Mouse (Mus musculus) heart, postnatal 4 days (tissue): ENCODE measurements around the gene D430041D05Rik. TPM values are rescaled to one million over a fixed set of nuclear protein-coding genes. Genes with fewer than 3 reads are reported as not detected.
A peak's percentile ranks its signal among the peaks of the same experiment; 100 is the strongest.
"Not testable (repeated sequence)": the region's sequence is repeated elsewhere in the genome, so short reads cannot be mapped to it uniquely, and the experiment has no call there.

ENCODE experiments used
- DNase-seq: peaks from one replicate; pipeline ENCODE4 v3.0.0; 2021
- total RNA-seq, 2 experiments: library from RNA; stranded (reverse); gene quantifications; 2 replicates each; pipeline ENCODE4 v1.2.3; 2021

The D430041D05Rik gene
- total RNA-seq, 2 experiments from 2014 or later = 0.11 to 0.19 TPM

- DNase-seq = no peak
Observed at GRCm38 (mm10) chr2:104150608-104151397, 260.0 kb downstream of the D430041D05Rik start.

GRCm38 (mm10) chr2:104147910-104148561, 262.8 kb downstream of the D430041D05Rik start:
- DNase-seq = no peak

- peak; percentile 45 for DNase-seq
Observed at GRCm38 (mm10) chr2:104145983-104146382, 264.8 kb downstream of the D430041D05Rik start.

DNA sequence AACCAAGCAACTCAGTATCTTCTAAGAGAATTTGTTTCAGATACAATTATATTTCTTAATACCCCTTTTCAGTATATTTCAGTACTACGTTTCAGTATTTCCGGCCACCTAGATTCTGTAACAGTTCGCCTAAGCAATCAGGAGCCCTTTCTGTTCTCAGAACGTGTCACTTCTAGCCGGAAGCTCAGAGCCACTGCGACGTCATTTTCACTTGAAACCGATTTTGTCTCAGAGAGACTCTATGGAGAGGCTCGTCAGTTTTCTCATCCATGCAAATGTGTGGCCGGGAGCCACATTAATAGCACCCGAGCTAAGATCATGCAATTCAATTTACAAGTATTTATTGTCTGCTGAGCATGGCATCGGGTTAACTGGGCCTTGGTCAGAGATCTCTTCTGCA, 266.8 kb downstream of the D430041D05Rik start:
- no peak for DNase-seq

DNA sequence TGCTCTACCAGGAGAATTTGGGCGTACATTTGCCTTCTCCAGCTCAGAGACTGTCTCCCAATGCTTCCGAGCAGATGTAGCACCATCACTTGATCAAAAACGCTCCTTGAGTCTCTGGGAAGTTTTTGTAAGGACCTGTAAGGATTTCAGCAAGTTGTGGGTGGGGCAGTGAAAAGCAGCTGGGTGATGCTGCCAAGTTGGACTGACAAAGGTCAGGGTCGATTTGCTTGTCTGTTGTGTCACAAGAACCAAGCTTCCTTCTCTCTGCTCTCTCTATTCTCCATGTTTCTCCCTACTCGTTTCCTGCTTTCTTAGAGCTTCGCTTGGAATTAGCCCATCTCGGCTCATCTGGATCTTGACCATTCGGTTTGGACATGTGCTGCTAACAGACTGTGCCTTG, 268.7 kb downstream of the D430041D05Rik start:
- no peak for DNase-seq

DNA sequence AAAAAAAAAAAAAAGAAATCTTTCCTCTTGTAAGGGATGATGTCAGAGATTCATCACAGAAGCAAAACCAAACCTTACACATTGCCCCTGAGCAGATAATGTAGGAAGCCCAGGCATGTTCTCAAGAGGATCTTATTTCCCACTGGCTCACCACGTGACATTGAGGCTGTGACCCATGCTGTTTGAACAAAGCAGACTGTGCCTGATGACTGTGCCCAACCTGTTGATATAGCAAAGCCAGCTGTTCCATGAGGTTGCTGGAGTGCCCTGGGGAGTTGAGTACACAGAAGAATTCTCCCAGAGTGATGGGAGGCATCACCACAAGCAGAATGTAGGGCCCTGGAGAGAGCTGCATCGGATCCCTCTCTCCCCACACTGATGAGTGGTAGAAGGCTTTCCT, 274.9 kb downstream of the D430041D05Rik start:
- no peak for DNase-seq

DNA sequence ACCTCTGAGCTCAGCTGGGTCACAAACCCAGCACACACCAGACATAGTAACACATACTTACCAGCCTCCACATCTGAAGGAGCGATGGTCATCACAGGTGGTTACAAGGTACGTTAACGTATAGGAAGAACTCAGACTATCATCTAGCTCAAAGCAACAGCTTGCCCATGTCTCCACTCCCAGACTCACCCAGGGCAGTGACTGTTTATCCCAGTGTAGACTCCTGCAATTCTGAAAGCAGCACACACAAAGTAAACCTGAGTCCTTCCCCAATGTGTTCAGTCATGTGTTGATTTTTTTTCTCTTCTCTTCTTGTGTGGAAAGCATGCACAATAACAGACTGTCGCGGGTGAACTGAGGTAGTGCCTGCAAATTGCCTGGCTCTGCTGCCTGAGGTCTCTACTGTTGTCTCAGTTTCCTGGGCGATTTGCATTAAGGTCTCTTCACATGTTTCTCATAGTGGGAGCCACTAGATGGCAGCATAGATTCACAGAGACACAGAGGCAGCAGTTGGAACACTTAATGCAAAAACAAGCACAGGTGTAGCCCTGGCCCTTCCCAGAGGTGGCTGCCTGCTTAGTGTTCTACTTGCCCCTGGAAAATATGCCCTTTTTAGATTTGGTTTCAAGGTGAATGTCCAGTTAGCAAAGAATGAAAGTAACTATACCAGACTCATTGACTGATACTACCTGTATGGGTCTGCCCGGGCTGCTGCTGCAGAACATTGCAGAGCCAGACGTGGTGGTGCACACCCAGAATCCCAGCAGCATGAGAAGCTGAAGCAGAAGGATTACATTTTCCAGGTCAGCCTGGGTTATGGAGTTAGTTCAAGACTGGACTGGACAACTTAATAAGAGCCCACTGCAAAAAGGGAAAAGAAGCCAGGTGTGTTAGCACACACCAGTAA, 276.4 kb downstream of the D430041D05Rik start:
- peak; percentile 72 for DNase-seq

DNA sequence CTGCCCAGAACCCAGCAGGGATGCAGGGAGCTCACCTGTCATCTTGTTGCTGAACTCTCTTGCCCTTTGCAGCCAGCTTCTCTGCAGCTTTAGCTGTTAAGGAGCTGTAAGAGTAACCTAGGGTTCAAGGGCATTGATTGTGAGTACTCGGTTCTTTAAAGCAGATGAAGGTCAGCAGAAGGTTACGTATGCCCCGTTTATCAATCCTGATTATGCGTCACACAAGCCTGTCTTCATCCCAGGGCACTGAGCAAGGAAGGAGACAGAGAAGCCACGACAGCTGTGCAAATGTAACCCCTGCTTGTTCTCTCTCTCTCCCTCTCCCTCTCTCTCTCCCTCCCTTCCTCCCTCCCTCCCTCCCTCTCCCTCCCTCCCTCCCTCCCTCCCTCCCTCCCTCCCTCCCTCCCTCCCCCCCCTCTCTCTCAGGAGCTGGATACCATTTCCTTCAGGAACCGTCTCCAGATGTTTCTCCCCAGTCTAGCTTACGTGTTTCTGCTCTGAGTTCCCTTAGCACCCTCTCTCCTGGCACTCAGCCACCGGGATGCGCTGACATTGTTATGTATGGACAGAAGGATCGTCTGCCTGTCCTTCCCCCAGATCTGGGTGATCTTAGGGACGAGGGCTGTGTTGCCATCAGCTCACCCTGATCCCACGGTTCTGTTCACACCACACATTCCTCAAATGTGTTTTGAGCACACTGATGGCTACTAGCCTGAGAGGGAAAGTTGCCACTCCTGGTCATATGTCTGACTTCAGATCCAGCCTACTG, 277.6 kb downstream of the D430041D05Rik start:
- DNase-seq = no peak

DNA sequence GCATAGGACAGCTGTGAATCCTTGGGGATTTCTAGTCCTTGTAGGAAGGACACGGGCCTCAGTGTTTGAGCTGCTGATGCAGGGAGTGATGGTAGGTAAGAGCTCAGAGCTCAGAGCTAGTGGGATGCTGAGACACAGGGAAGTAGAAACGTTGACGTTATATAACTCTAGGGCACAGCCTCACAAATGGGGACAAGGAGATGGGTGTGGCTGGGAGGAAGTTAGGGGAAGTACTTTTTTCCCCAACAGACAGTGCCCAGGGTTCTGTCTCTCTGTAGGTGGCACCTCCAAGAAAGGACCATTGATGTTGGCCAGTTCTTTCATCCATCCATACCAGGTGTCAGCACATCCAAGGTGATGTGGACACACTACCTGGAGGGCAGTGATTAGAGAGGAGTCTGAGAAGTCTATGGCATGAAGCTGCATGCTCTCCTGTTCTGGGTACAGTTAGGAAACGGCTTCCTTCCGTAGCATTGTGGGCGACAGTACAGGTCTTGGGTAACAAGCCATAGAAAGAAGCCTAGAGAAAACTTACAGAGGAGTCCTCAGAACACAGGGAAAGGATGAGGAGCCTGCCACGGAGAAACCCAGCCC, 278.4 kb downstream of the D430041D05Rik start:
- DNase-seq = no peak

- peak; percentile 74 for DNase-seq
Observed at GRCm38 (mm10) chr2:104130969-104131368, 279.8 kb downstream of the D430041D05Rik start.

DNA sequence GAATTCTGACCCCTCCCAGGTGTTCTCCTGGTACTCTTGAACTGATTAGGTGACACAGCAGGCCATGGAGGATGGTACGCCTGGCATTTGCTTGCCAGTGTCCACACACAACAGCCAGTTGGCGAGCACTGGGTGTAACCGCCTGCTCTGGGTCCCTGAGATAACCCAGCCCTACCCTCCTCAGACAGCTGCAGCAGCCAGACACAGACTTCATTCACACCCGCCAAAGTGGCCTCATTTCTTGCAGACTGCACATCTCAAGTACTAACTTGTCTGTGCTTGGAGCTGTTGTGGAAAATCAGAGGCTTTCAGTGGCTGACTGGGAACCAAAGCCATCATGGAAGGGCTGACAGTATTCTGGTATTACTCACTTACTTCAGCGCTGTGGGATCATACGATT, 280.6 kb downstream of the D430041D05Rik start:
- DNase-seq = no peak

GRCm38 (mm10) chr2:104128803-104129531, 281.8 kb downstream of the D430041D05Rik start:
- DNase-seq = no peak

- no peak for DNase-seq
Observed at GRCm38 (mm10) chr2:104124071-104124470, 286.7 kb downstream of the D430041D05Rik start.

GRCm38 (mm10) chr2:104123540-104123939, 287.3 kb downstream of the D430041D05Rik start:
- no peak for DNase-seq

GRCm38 (mm10) chr2:104122505-104123378, 288.1 kb downstream of the D430041D05Rik start, which contains the start of gene A930018P22Rik:
TSS of gene A930018P22Rik (plus strand) at chr2:104122769.
- peak; percentile 96 for DNase-seq

GRCm38 (mm10) chr2:104121681-104122504, 288.9 kb downstream of the D430041D05Rik start:
- DNase-seq = no peak

GRCm38 (mm10) chr2:104120312-104120711, 290.5 kb downstream of the D430041D05Rik start:
- peak; percentile 31 for DNase-seq

DNA sequence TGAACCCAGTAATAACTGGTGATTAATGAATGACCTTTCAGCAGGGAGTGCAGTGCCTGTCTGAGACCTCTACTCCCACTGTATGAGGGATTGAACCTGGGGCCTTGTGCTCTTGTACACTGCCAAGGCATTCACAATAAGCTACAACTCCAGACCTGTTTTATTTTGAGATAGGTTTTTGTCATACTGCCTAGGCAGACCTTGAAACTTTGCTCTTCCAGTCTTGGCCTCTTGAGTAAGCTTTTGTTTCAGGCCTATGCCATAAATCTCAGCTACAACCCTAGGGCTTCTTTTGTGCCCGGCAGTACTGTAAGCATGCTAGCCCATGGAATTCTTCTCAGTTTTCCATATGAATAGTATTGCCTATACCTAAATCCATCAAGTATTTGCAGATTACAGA, 291.7 kb downstream of the D430041D05Rik start:
- no peak for DNase-seq

DNA sequence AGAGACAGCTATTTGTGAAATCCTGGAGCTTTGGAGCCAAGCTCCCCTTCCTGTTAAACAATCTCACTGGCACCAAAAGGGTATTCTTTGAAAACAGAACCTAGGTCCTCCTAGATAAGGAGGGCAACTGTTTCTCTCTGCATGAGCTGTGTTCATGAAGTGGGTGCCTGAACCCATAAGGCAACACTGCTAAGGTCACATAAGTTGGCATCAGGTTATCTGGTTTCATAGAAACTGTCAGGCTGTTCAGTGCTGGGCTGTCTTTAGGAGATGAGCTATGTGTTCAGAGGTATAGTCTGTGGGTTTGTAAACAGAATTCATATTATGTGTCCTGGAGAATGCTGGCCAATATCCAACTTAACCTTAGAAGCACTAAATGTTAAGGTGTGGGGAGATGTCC, 293.6 kb downstream of the D430041D05Rik start:
- DNase-seq = not testable (repeated sequence)
